Mouse (Mus musculus) olfactory bulb, adult 2 months (tissue): ENCODE results near the gene Aox3.

Source experiments
- CTCF ChIP-seq: fragments of 200-500 bp; IDR thresholded peaks from 2 replicates; pipeline ENCODE4 v1.5.1; 2012; ENCODE audit warnings: low read depth, mild to moderate bottlenecking, low read length, moderate library complexity; ENCODE audit not compliant: insufficient read depth
- POLR2A ChIP-seq: fragments of 200-500 bp; IDR thresholded peaks from 2 replicates; pipeline ENCODE4 v1.6.1; 2012; ENCODE audit warnings: mild to moderate bottlenecking, low read depth, low read length, moderate library complexity; ENCODE audit not compliant: insufficient read depth

- TF ChIP-seq CTCF (0 out of 2 replicates have a peak, but pooled peaks have one; percentile 28), POLR2A (no peak)
Observed at GRCm38 (mm10) chr1:58156747-58157146, 43.8 kb downstream of the Aox3 start.
